Mouse (Mus musculus) spleen, adult 2 months (tissue): ENCODE measurements around the gene Gm11060. TPM values are rescaled to one million over a fixed set of nuclear protein-coding genes. Genes with fewer than 3 reads are reported as not detected.

ENCODE experiments used
- DNase-seq, 2 experiments: peaks; one replicate each; pipeline versions ENCODE4 v3.0.0 to v3.0.0-alpha.2; 2012 to 2021; ENCODE audit warnings: low spot score in 2 of 2, low read depth in 1 of 2
- H3K27ac ChIP-seq: fragments of 200-500 bp; 2 replicates; pipeline ENCODE4 v1.5.1; 2012; ENCODE audit warnings: low read length, inconsistent platforms; ENCODE audit not compliant: insufficient read depth
- H3K27me3 ChIP-seq: fragments of 200-500 bp; 2 replicates; pipeline ENCODE4 v1.6.1; 2012; ENCODE audit warnings: mild to moderate bottlenecking, moderate library complexity, low read length, inconsistent platforms; ENCODE audit not compliant: control insufficient read depth, insufficient read depth
- H3K36me3 ChIP-seq: fragments of 200-500 bp; 2 replicates; pipeline ENCODE4 v1.6.1; 2012; ENCODE audit warnings: mild to moderate bottlenecking, low read length, inconsistent platforms; ENCODE audit not compliant: control insufficient read depth, insufficient read depth
- H3K4me1 ChIP-seq: fragments of 200-500 bp; 2 replicates; pipeline ENCODE4 v1.6.1; 2011; ENCODE audit warnings: inconsistent platforms; ENCODE audit not compliant: control insufficient read depth, insufficient read depth, insufficient read length
- H3K4me3 ChIP-seq: fragments of 200-500 bp; 2 replicates; pipeline ENCODE4 v1.5.1; 2011; ENCODE audit warnings: mild to moderate bottlenecking, inconsistent platforms; ENCODE audit not compliant: insufficient read depth, insufficient read length; ENCODE audit errors: extremely low read depth
- CTCF ChIP-seq: fragments of 200-500 bp; IDR thresholded peaks from 2 replicates; pipeline ENCODE4 v1.5.1; 2011; ENCODE audit warnings: mild to moderate bottlenecking, inconsistent platforms; ENCODE audit not compliant: insufficient read depth, insufficient read length, insufficient replicate concordance; ENCODE audit errors: extremely low read depth
- POLR2A ChIP-seq: fragments of 200-500 bp; IDR thresholded peaks from 2 replicates; pipeline ENCODE4 v1.6.1; 2011; ENCODE audit warnings: low read depth, low read length, inconsistent platforms
- WGBS: fragments of 180-500 bp; shearing (Covaris S2); methylation state at CpG from one replicate; pipeline ENCODE4 v1.1.7; 2018; 5-methylcytosine and 5-hydroxymethylcytosine counted together
- polyA plus RNA-seq: library from polyadenylated mRNA; depleted of rRNA; stranded (reverse); fragments of >200 nt; gene quantifications from 2 replicates; pipeline ENCODE4 v1.2.3, GENCODE M21; 2012; rRNA removed

The Gm11060 gene
- polyA plus RNA-seq, 1 experiment, result not detected

DNA sequence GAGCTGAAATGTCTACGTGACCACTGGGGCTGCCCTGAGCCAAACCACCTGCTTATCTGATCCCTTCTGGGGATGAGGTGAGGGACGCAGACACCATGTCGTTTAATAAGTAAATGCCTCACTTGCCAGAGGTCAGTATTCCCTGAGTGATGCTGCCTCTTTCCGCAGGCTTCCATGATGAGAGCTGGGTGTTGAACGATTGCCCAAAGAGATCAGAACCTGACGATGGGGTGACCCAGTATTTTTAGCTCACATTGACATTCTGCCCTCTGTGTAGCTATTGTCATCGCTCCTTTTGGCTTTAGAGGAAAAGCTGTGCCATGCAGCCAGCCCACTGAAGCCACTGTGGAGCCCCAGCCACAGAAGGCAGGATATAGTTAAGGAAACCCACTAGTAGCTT, 47.7 kb downstream of the Gm11060 start:
- WGBS, result 66% methylated on average over 7 of the region's 7 CpGs
- TF ChIP-seq POLR2A (no peak), CTCF (no peak)
- no peak for DNase-seq
- no peaks in the 10 kb centered on the region for H3K36me3 ChIP-seq
- no peaks in the 10 kb centered on the region for H3K4me1 ChIP-seq
- no peak overlapping the region for H3K4me3 ChIP-seq
- no peaks in the 10 kb centered on the region; the same call in 1 of the 2 replicates for H3K27me3 ChIP-seq
- no peak overlapping the region for H3K27ac ChIP-seq

GRCm38 (mm10) chr2:105141371-105141770, 49.6 kb downstream of the Gm11060 start:
- Histone ChIP-seq H3K36me3 (no peaks in the 10 kb centered on the region), H3K27me3 (no peaks in the 10 kb centered on the region; the same call in 1 of the 2 replicates), H3K27ac (no peak overlapping the region), H3K4me1 (no peaks in the 10 kb centered on the region), H3K4me3 (no peak overlapping the region)
- TF ChIP-seq CTCF (no peak), POLR2A (no peak)
- WGBS, result 68% methylated on average over 7 of the region's 7 CpGs
- no peak for DNase-seq

Other genes starting within 250 kb of the Gm11060 start
- gene Prrg4, start 242.1 kb upstream of the Gm11060 start, polyA plus RNA-seq, result 0.14 and 0.32 TPM in 2 replicates
- 0.66 and 1.1 TPM in 2 replicates for gene Ccdc73, start 224.2 kb upstream of the Gm11060 start, polyA plus RNA-seq
- gene Eif3m, start 74.9 kb upstream of the Gm11060 start, polyA plus RNA-seq, result 14.9 and 17.2 TPM in 2 replicates
- 18.5 and 30.7 TPM in 2 replicates for gene Wt1, start 34.5 kb downstream of the Gm11060 start, polyA plus RNA-seq
- gene Them7, start 132.3 kb downstream of the Gm11060 start, polyA plus RNA-seq, result 0.06 and 0.57 TPM in 2 replicates